Mouse (Mus musculus): ENCODE measurements around the gene Zfp91. TPM values are rescaled to one million over a fixed set of nuclear protein-coding genes. Genes with fewer than 3 reads are reported as not detected.

Gene Zfp91
- total RNA-seq (2017) = 74.2 and 77.0 TPM in 2 replicates

DNA sequence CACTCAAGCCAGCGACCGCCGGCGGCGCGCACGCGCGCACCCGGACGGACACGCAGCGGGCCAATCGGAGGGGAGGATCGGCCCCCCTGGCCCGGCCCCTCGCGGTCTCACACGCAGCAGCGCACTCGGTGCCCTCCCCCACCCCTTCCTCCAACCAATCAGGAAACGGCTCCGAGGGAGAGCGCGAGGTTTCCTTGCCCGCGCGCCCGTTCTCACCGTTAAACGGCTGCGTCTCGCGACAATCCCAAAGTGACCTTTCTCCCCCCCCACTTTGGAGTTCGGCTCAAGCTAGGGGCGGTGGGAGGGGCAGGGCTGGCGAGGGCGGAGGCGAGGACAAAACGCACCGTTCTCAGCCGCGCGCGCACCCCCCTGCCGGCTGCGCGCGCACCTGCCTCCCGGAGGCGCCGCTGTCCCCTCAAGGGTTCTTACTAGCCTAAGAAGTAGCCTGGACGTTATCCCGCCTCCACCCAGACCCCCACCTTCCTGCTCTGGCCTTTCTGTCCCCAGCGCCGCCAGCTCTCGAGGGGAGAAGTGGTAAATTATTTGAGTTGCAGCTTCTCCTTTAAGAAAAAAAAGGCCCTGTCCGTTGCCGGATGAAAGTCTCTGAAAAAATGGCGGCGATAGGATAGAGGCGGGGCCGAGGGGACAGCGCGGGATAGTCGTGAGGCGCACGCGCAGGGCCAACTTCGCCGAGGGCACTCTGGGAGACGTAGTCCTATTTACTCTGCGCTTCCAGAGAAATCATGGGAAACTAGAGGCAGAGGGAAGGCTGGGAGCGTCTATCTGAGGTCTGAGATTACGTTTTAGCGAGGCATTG, at the start of gene Zfp91, which contains the start of gene Lpxn:
Zfp91 (minus strand) TSS at position 616 of the 817 bp plus-strand sequence.
Lpxn (plus strand) TSS at position 683 of the 817 bp plus-strand sequence.
- ATAC-seq (ENCODE audit: extremely low read depth, insufficient number of reproducible peaks, low FRiP score, poor library complexity, severe bottlenecking) = peak; percentile 68

DNA sequence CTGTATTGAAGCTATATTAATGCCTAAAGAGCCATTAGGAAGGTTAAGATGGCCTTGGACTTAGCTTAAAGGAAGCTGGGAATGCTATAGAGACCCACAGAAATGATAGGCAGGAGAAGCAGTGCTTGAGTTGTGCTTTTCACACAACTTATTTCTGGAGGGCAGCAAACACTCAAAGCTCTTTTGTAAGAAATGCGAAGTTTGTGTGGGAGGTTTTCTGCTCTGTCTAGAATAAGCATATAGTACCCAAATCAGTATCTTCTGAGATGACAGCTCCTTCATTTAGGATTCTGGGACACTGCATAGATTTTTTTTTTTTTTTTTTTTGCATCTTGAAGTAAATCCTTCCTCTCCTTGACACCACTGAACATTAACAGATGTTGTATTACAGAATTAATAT, 42.6 kb upstream of the Zfp91 start:
- no peak for ATAC-seq (ENCODE audit: extremely low read depth, insufficient number of reproducible peaks, low FRiP score, poor library complexity, severe bottlenecking)

DNA sequence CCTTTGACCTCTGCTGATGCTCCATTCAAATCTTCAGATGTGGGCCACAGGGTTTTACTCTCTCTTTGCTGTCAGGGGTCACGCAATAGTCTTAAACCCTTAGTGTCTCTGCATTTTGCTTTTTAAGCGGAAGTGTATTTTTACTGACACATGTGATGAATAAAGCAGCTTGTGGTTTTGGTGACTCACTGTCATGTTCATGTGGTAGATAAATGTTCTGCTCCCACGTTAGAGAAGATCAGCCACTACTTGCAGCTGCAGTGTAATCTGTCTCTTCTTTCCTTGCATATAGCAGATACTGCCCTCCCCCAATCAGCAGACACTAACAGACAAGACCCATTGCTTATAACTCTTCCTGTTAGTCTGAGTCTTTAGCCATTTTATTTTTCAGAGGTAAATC, 37.7 kb upstream of the Zfp91 start:
- 0 out of 2 replicates have a peak, but pooled peaks have one; percentile 19 for ATAC-seq (ENCODE audit: extremely low read depth, insufficient number of reproducible peaks, low FRiP score, poor library complexity, severe bottlenecking)

DNA sequence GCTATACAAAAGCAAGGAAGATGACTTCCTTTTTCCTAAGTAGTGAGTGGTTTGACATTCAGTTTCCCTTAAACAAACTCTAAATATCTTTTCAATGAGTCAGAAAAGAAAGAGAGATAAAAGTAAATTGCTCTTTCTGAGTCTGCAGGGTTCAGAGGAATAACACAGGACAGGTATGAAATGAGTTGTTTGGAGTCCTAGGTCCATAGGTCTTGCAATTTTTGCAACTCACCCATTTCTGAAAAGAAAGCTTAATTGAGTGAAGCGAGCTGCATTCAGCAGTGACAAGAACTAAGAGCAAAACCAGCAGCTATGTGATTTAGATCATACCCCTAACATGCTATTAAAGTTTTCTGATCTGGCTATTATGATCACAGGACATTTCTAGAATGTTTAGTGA, 35.6 kb upstream of the Zfp91 start:
- no peak for ATAC-seq (ENCODE audit: extremely low read depth, insufficient number of reproducible peaks, low FRiP score, poor library complexity, severe bottlenecking)

DNA sequence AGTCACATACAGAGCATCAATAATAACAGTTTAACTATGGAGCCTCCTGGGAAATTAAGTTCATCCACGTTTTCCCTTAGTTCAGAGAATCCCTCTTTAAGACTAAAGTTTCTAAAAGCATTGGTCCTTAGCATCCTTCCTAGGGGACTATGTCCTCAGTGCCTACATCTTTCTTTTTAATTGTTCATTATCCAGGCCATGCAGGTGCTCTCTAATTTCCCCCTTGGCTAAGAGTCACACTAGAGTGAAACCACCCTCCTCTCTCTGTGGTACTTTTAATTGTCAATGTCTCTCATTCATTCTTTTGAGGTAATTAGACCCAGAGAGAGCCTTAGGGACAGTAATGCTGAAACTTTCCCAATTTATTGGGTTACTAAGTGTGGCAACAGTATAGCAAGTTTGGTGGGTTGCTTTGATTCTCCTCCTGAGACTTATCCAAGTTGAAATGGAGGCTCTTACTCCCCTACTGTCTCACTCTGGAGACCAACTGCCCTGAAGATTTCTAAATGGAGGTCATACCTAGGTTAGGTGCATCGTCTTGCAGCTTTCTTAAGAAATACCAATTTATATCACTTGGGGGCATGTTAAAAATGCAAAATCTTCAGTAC, 35.0 kb upstream of the Zfp91 start:
- no peak for ATAC-seq (ENCODE audit: extremely low read depth, insufficient number of reproducible peaks, low FRiP score, poor library complexity, severe bottlenecking)

DNA sequence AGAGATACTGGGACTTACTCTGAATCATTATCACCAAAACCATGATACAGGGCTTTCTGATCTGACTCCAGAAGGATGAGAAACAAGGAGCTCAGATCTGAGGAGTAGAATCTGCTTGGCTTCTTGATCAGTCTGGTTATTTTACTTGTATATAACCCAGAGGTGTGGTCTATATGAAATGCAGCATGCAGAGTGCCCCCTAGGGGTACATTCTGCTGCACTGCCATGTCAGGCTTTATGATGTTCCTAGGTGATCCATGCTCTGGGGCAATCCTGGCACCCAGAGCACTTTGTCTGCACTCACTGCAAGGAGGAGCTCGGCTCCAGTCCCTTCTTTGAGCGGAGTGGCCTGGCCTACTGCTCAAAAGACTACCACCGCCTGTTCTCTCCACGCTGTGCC, 28.6 kb upstream of the Zfp91 start:
- ATAC-seq (ENCODE audit: extremely low read depth, insufficient number of reproducible peaks, low FRiP score, poor library complexity, severe bottlenecking) = no peak

DNA sequence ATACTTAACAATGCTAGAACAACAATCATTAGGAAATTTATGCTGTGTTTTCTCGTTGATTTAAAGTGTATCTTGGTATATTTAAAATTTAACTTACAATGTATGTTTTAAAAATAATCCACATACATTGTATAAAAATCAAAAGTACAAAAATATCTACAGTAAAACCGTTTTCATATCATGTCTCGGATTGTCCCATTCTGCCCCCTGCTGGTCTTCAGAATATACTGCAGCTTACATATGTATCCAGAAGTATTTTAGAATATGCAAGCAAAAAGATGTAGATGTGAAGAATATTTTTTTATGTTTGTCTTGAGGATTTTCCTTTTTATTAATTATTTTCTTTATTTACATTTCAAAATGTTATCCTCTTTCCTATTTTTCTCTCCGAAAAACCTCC, 24.5 kb upstream of the Zfp91 start:
- peak; percentile 75 for ATAC-seq (ENCODE audit: extremely low read depth, insufficient number of reproducible peaks, low FRiP score, poor library complexity, severe bottlenecking)

DNA sequence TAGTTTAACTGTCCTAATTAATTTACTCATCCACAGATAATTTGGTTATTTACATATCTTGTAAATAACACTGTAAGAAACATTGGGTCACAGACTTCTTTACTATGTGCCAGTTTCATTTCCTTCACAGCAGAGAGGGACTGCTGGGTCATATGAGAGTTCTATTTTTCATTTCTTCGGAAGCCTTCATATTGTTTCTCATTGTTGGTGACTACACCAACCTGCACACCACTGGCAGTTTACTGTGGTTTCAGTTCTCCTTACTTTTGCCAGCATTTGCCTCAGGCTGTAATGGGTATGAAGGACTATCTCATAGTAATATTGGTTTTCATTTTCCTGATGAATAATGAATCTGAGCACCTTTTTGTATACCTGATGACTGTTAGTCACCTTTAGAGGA, 22.6 kb upstream of the Zfp91 start:
- ATAC-seq (ENCODE audit: extremely low read depth, insufficient number of reproducible peaks, low FRiP score, poor library complexity, severe bottlenecking) = 0 out of 2 replicates have a peak, but pooled peaks have one; percentile 30

DNA sequence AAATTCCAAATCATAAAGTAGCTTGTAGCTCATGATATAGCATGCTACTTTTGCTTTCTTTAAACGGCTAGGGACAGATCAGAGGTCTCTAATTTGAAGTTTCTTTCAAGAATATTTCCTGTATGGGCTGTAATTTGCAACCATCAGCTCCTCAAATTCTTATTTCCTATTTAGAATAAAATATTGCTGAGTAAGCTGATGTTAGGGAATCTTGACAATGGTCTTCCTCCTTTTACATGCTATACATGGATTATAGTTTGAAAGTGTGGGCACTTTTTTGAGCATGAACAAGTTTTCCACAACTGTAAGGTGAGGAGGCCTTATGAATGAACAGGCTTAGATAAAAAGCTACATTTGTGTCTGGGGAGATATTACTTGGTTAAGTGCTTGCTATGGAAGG, 18.0 kb upstream of the Zfp91 start:
- ATAC-seq (ENCODE audit: extremely low read depth, insufficient number of reproducible peaks, low FRiP score, poor library complexity, severe bottlenecking) = no peak

DNA sequence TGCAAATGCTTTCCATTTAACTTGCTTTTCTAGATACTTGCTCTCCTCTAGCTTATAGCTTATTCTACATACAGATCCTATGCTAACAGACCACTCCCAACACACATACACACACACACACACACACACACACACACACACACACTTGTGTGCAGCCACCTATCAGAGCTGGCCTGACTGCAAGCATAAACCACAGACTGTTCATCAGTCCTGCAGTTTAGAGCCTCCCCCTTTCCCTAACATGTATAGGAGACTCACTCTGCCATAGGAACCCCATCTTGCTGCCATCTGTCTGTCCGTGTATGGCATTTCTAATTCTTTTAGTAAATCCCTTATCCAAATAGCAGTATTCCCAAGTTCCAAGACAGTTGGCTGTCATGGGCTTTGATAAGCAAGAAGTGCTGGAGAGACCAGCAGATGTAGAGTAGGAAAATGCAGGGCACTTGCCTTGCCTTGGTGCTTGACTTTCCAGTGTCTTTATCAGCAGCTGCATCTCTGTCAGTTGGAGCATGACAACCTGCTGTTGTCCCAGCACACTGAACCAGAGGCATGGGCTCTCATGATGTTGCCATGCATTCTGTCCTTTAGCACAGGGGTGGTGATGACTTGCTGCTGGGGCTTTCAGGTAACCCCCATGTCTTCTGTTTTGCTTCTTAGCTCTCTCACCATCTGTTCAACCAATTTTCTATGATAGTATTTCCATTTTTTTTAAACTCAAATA, 16.9 kb upstream of the Zfp91 start:
- no peak for ATAC-seq (ENCODE audit: extremely low read depth, insufficient number of reproducible peaks, low FRiP score, poor library complexity, severe bottlenecking)

DNA sequence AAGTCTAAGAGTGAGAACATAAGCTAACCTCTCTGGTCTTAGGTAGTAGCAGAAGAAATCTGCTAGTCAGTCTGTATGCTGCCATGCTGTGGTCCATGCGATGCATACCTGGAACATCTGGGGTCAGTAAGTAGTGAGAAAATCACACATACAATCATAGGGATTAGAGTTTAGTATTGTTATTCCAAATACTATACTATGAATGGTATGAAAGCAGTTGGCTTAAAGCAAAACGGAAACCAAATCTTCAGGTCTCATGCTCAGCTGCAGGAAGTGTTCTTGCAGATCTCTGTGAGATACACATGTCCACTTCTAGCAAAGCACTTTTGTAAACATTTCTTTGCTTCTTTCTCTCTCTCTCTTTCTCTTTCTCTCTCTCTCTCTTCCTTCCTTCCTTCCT, 10.3 kb upstream of the Zfp91 start:
- no peak for ATAC-seq (ENCODE audit: extremely low read depth, insufficient number of reproducible peaks, low FRiP score, poor library complexity, severe bottlenecking)

DNA sequence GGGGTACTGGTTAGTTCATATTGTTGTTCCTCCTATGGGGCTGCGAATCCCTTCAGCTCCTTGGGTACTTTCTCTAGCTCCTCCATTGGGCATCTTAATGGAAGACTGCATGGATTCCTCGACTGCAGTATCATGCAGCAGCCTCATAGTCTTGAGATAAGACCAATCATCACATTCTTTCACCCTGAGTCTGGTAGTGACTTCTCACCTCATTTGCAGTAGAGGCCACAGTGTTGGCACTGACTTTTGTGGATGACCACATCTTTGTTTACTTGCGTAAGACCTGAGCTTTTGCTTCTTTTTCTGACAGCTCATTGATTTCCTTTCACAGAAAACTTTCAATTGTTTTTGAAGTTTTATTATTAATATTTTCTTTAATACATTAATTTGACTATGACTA, 9.8 kb upstream of the Zfp91 start:
- no peak for ATAC-seq (ENCODE audit: extremely low read depth, insufficient number of reproducible peaks, low FRiP score, poor library complexity, severe bottlenecking)

DNA sequence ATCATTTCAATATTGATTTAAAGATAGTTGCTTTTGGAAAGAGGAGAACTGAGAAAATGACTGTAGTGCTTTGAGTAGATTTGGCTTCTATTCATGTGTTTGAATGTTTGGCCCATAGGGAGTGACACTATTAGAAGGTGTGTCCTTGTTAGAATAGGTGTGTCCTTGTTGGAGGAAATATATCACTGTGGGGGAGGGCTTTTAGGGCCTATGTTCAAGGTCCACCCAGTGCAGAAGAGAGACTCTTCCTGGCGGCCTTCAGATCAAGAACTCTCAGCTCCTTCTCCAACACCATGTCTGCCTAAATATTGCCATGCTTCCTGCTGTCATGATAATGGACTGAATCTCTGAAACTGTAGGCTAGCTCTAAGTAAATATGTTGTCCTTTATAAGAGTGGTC, 8.3 kb upstream of the Zfp91 start:
- no peak for ATAC-seq (ENCODE audit: extremely low read depth, insufficient number of reproducible peaks, low FRiP score, poor library complexity, severe bottlenecking)

DNA sequence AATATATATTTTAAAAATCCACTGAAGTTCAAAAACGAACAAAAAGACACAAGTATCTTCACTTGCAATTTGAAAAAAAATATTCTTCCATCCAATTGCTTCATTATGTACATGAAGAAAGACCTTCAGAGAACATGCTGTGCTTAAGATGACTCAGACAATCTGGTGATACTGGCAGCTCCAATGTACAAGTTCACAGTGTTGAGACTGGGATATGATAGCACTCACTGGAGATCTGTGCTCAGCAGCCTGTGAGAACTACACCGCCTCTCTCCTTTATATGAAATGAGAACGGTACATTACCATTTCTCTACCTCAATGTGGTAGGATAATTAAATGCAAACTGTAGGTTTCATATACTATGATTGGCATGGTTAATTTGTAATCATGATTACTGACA, 6.9 kb upstream of the Zfp91 start:
- ATAC-seq (ENCODE audit: extremely low read depth, insufficient number of reproducible peaks, low FRiP score, poor library complexity, severe bottlenecking) = no peak

DNA sequence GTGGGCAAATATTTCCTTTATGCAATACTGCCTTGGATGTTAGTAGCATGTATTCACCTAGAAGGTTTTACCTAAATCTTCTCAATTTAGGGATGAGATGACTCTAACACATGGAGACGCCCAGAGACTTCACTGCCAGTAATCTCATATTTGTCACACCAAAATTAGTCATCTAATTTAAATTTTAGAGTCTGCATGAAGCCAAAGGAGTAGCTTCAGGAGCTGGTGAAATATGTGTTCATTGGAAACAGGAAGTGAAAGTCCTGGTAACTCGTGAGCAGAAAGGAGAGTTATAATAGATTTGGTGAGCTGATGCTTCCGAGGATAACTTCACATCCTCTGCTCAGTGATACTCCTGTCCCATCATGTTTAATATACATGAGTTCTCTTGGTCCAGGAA, 5.1 kb upstream of the Zfp91 start:
- ATAC-seq (ENCODE audit: extremely low read depth, insufficient number of reproducible peaks, low FRiP score, poor library complexity, severe bottlenecking) = no peak; the same call in 1 of the 2 replicates

DNA sequence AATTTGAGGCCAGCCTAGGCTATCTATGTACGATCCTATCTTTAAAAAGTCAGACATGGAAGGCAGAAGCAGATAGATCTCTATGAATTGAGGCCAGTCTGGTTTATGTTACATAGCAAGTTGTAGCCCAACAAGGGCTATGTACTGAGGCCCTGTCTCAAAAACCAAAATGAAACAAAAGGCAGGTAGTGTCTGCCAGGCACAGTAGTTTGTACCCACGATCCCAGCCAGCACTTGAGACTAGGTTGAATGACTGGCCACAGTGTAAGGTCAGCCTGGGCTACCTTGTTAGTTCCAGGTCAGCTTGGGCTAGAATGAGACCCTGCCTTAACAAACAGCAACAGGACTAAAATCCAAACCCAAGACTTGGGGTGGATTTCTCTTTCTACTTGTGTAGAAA, 4.7 kb upstream of the Zfp91 start:
- no peak for ATAC-seq (ENCODE audit: extremely low read depth, insufficient number of reproducible peaks, low FRiP score, poor library complexity, severe bottlenecking)

DNA sequence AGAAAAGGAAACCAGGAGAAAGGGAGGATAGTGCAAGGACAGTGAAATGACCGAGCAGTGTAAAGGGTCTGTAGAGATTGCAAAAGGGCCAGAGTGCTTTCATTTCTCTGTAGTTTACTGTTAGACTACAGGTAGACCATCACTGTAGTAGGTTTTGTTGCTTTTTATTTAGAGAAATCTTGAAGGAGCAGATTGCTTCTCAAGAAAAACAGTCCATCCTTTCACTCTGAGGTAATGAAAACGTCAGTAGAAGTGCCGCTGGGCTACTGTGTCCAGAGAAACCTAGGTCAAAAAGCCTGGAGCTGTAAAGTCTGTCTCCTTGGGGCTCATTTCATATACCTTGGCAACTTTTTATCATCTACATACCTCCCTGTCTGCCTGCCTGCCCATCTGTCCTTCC, 3.2 kb upstream of the Zfp91 start:
- ATAC-seq (ENCODE audit: extremely low read depth, insufficient number of reproducible peaks, low FRiP score, poor library complexity, severe bottlenecking) = no peak

DNA sequence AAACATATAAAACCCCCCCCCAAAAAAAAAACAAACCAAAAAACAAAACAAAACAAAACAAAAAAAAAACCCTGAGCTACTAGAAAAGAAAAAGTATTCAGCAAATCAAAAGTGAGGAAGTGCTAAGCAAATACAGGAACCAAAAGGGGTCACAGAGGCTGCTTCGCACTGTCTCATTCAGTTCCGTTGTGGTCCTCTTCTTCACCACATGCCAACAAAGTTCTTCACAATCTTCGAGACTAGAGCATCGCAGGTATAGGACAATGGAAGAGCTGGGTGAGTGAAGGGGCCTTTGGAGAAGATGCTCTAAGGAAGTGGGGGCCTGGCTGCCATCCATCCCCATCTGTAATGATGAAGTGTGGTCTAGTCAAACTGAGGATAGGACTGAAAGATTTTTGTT, 2.5 kb upstream of the Zfp91 start:
- peak; percentile 27; the same call in 1 of the 2 replicates for ATAC-seq (ENCODE audit: extremely low read depth, insufficient number of reproducible peaks, low FRiP score, poor library complexity, severe bottlenecking)

DNA sequence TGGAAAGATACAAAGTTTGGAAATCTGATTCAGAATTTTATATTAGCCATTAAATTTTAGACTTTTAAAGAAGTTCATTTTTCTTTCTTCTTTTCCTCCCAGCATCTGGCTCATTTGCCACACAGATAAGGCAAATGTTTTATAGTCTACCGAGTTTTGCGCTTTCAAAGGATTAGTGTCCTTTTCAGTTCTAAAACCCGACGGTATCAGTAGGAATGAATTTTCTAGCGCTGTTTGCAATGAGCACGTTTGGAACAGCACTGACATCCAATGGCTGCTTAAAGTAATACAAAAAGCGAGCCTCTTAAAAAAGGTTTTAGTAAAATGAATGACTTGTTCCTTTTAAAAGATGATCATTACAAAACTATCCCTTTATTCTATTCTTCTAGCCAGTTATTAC, 1.1 kb upstream of the Zfp91 start:
- no peak for ATAC-seq (ENCODE audit: extremely low read depth, insufficient number of reproducible peaks, low FRiP score, poor library complexity, severe bottlenecking)

All from neutrophil, adult 5-6 weeks (primary cell).